Mouse (Mus musculus): ENCODE results near the gene Tedc2. TPM values are rescaled to one million over a fixed set of nuclear protein-coding genes. Genes with fewer than 3 reads are reported as not detected.

Gene Tedc2
- 7.4 and 13.2 TPM in 2 replicates for polyA plus RNA-seq (2012; ENCODE audit: insufficient read depth, low replicate concordance)

GRCm38 (mm10) chr17:24220435-24221411, at the start of gene Tedc2:
TSS of gene Tedc2 (minus strand) at chr17:24220851.
- peaks cover 74% of the 10 kb centered on the region for H3K36me3 ChIP-seq (replicated peaks; ENCODE audit: low read length)
- H3K9me3 ChIP-seq: no peaks in the 10 kb centered on the region
- H3K4me3 ChIP-seq (replicated peaks): peak within 1 kb of the TSS; percentile 92
- H3K27me3 ChIP-seq (replicated peaks): no peaks in the 10 kb centered on the region
- H3K4me1 ChIP-seq: peaks cover 72% of the 10 kb centered on the region
- TF ChIP-seq GATA1 (IDR thresholded peaks at IDR 0.05; ENCODE audit: borderline replicate concordance, low read length): peak; percentile 80
- no peak for TF ChIP-seq FLI1 (IDR thresholded peaks at IDR 0.05; ENCODE audit: low read length)

GRCm38 (mm10) chr17:24267133-24267532, 46.5 kb upstream of the Tedc2 start:
- TF ChIP-seq GATA1 (IDR thresholded peaks at IDR 0.05; ENCODE audit: borderline replicate concordance, low read length): no peak
- TF ChIP-seq FLI1 (IDR thresholded peaks at IDR 0.05; ENCODE audit: low read length): no peak
- 0 out of 2 replicates have a peak, but pooled peaks cover 3% of the 10 kb centered on the region for H3K4me1 ChIP-seq
- H3K4me3 ChIP-seq (replicated peaks): no peak overlapping the region
- peaks cover 10% of the 10 kb centered on the region for H3K9me3 ChIP-seq
- peaks cover 10% of the 10 kb centered on the region for H3K27me3 ChIP-seq (replicated peaks)
- H3K36me3 ChIP-seq (replicated peaks; ENCODE audit: low read length): no peaks in the 10 kb centered on the region

- Histone ChIP-seq H3K9me3 (peaks cover 5% of the 10 kb centered on the region; the same call in 1 of the 2 replicates), H3K27me3 (replicated peaks) (peaks cover 10% of the 10 kb centered on the region), H3K36me3 (replicated peaks; ENCODE audit: low read length) (no peaks in the 10 kb centered on the region), H3K4me3 (replicated peaks) (no peak overlapping the region), H3K4me1 (0 out of 2 replicates have a peak, but pooled peaks cover 3% of the 10 kb centered on the region)
- TF ChIP-seq GATA1 (IDR thresholded peaks at IDR 0.05; ENCODE audit: borderline replicate concordance, low read length): no peak
- no peak for TF ChIP-seq FLI1 (IDR thresholded peaks at IDR 0.05; ENCODE audit: low read length)
Measured at GRCm38 (mm10) chr17:24264766-24265165, 44.1 kb upstream of the Tedc2 start.

- Histone ChIP-seq H3K4me1 (no peaks in the 10 kb centered on the region), H3K27me3 (replicated peaks) (peaks cover 5% of the 10 kb centered on the region), H3K4me3 (replicated peaks) (no peak overlapping the region), H3K9me3 (peaks cover 5% of the 10 kb centered on the region; the same call in 1 of the 2 replicates), H3K36me3 (replicated peaks; ENCODE audit: low read length) (no peaks in the 10 kb centered on the region)
- TF ChIP-seq GATA1 (IDR thresholded peaks at IDR 0.05; ENCODE audit: borderline replicate concordance, low read length) (no peak), FLI1 (IDR thresholded peaks at IDR 0.05; ENCODE audit: low read length) (no peak)
Measured at GRCm38 (mm10) chr17:24260516-24260915, 39.9 kb upstream of the Tedc2 start.

GRCm38 (mm10) chr17:24259702-24260101, 39.1 kb upstream of the Tedc2 start:
- TF ChIP-seq GATA1 (IDR thresholded peaks at IDR 0.05; ENCODE audit: borderline replicate concordance, low read length) (no peak), FLI1 (IDR thresholded peaks at IDR 0.05; ENCODE audit: low read length) (no peak)
- peaks cover 5% of the 10 kb centered on the region; the same call in 1 of the 2 replicates for H3K9me3 ChIP-seq
- H3K27me3 ChIP-seq (replicated peaks): no peaks in the 10 kb centered on the region

GRCm38 (mm10) chr17:24258981-24259380, 38.3 kb upstream of the Tedc2 start:
- H3K4me3 ChIP-seq (replicated peaks): no peak overlapping the region
- TF ChIP-seq FLI1 (IDR thresholded peaks at IDR 0.05; ENCODE audit: low read length) (no peak), GATA1 (IDR thresholded peaks at IDR 0.05; ENCODE audit: borderline replicate concordance, low read length) (no peak)
- H3K4me1 ChIP-seq: no peaks in the 10 kb centered on the region
- H3K36me3 ChIP-seq (replicated peaks; ENCODE audit: low read length): no peaks in the 10 kb centered on the region
- no peaks in the 10 kb centered on the region for H3K27me3 ChIP-seq (replicated peaks)
- H3K9me3 ChIP-seq: peaks cover 1% of the 10 kb centered on the region; the same call in 1 of the 2 replicates

More at GRCm38 (mm10) chr17:24259702-24260101, 39.1 kb upstream of the Tedc2 start:
- no peaks in the 10 kb centered on the region for H3K36me3 ChIP-seq (replicated peaks; ENCODE audit: low read length)
- H3K4me1 ChIP-seq: no peaks in the 10 kb centered on the region
- no peak overlapping the region for H3K4me3 ChIP-seq (replicated peaks)

- TF ChIP-seq FLI1 (IDR thresholded peaks at IDR 0.05; ENCODE audit: low read length): no peak
- TF ChIP-seq GATA1 (IDR thresholded peaks at IDR 0.05; ENCODE audit: borderline replicate concordance, low read length): no peak
- H3K4me3 ChIP-seq (replicated peaks): no peak overlapping the region
- H3K9me3 ChIP-seq: no peaks in the 10 kb centered on the region; the same call in 1 of the 2 replicates
- peaks cover 16% of the 10 kb centered on the region for H3K36me3 ChIP-seq (replicated peaks; ENCODE audit: low read length)
- H3K27me3 ChIP-seq (replicated peaks): no peaks in the 10 kb centered on the region
- peaks cover 22% of the 10 kb centered on the region for H3K4me1 ChIP-seq
Measured at GRCm38 (mm10) chr17:24252329-24252728, 31.7 kb upstream of the Tedc2 start.

GRCm38 (mm10) chr17:24251320-24252069, 30.8 kb upstream of the Tedc2 start, which contains the start of gene Ccnf:
TSS of gene Ccnf (minus strand) at chr17:24251484.
- H3K9me3 ChIP-seq: no peaks in the 10 kb centered on the region; the same call in 1 of the 2 replicates
- no peak for TF ChIP-seq FLI1 (IDR thresholded peaks at IDR 0.05; ENCODE audit: low read length)
- TF ChIP-seq GATA1 (IDR thresholded peaks at IDR 0.05; ENCODE audit: borderline replicate concordance, low read length): no peak
- peaks cover 22% of the 10 kb centered on the region for H3K4me1 ChIP-seq
- peak within 1 kb of the TSS; percentile 99 for H3K4me3 ChIP-seq (replicated peaks)
- peaks cover 21% of the 10 kb centered on the region for H3K36me3 ChIP-seq (replicated peaks; ENCODE audit: low read length)
- no peaks in the 10 kb centered on the region for H3K27me3 ChIP-seq (replicated peaks)

GRCm38 (mm10) chr17:24250988-24251319, 30.3 kb upstream of the Tedc2 start:
- no peaks in the 10 kb centered on the region for H3K27me3 ChIP-seq (replicated peaks)
- no peaks in the 10 kb centered on the region; the same call in 1 of the 2 replicates for H3K9me3 ChIP-seq
- H3K4me3 ChIP-seq (replicated peaks): peak overlapping the region; percentile 99
- peaks cover 25% of the 10 kb centered on the region for H3K4me1 ChIP-seq
- TF ChIP-seq FLI1 (IDR thresholded peaks at IDR 0.05; ENCODE audit: low read length) (no peak), GATA1 (IDR thresholded peaks at IDR 0.05; ENCODE audit: borderline replicate concordance, low read length) (no peak)
- H3K36me3 ChIP-seq (replicated peaks; ENCODE audit: low read length): peaks cover 26% of the 10 kb centered on the region
